Mouse (Mus musculus) left cerebral cortex, postnatal 14 days (tissue): ENCODE results near the gene Tut7. TPM values are rescaled to one million over a fixed set of nuclear protein-coding genes. Genes with fewer than 3 reads are reported as not detected.
"Not testable (repeated sequence)": the region's sequence is repeated elsewhere in the genome, so short reads cannot be mapped to it uniquely, and the experiment has no call there.

ENCODE experiments used
- DNase-seq, 2 experiments: peaks; one replicate each; pipeline ENCODE4 v3.0.0; 2021 to 2022; ENCODE audit warnings: low spot score in 2 of 2, mixed read lengths in 1 of 2
- intact Hi-C: fragments of 180-260 bp; cut with DNase I; formaldehyde crosslinking; loops from one replicate; pipeline ENCODE4 v1.15.1; 2025
- total RNA-seq, 2 experiments: library from RNA; stranded (reverse); gene quantifications; 2 replicates each; pipeline ENCODE4 v1.2.3; 2021

Gene Tut7
- total RNA-seq, 2 experiments from 2014 or later = 60.9 to 66.6 TPM

GRCm38 (mm10) chr13:59771257-59771656 lies 51.7 kb downstream of the Tut7 start:
- intact Hi-C loops = no loop called here
- peak; percentile 75 to 80 for DNase-seq

GRCm38 (mm10) chr13:59770847-59771246 lies 52.1 kb downstream of the Tut7 start:
- intact Hi-C loops = no loop called here
- peak in 1 of 2 experiments; percentile 36 for DNase-seq

- intact Hi-C loops = no loop called here
- peak; percentile 82 to 91 for DNase-seq
Measured at GRCm38 (mm10) chr13:59770164-59770562, 52.8 kb downstream of the Tut7 start.

- intact Hi-C loops = no loop called here
- DNase-seq = peak; percentile 100
Measured at GRCm38 (mm10) chr13:59769296-59770163, 53.4 kb downstream of the Tut7 start, which contains the start of gene Isca1. TSS of gene Isca1 (minus strand) at chr13:59769810.

- no peak for DNase-seq
Measured at GRCm38 (mm10) chr13:59768531-59768930, 54.4 kb downstream of the Tut7 start.

GRCm38 (mm10) chr13:59766786-59767515 lies 56.0 kb downstream of the Tut7 start:
- no peak for DNase-seq
- intact Hi-C loops = no loop called here

More at GRCm38 (mm10) chr13:59768531-59768930, 54.4 kb downstream of the Tut7 start:
- intact Hi-C loops = no loop called here

- no peak for DNase-seq
- intact Hi-C loops = no loop called here
Measured at GRCm38 (mm10) chr13:59762791-59763190, 60.2 kb downstream of the Tut7 start.

- intact Hi-C loops = no loop called here
- DNase-seq = no peak
Measured at GRCm38 (mm10) chr13:59756906-59757305, 66.0 kb downstream of the Tut7 start.

- intact Hi-C loops = no loop called here
- DNase-seq = no peak
Measured at GRCm38 (mm10) chr13:59750310-59750709, 72.6 kb downstream of the Tut7 start.

GRCm38 (mm10) chr13:59746711-59747110 lies 76.2 kb downstream of the Tut7 start, which contains the start of gene 1700014D04Rik:
TSS of gene 1700014D04Rik (minus strand) at chr13:59746752.
- DNase-seq = peak; percentile 55 to 70
- intact Hi-C loops = no loop called here

- no peak for DNase-seq
- intact Hi-C loops = no loop called here
Measured at GRCm38 (mm10) chr13:59746164-59746563, 76.8 kb downstream of the Tut7 start.

GRCm38 (mm10) chr13:59745462-59745861 lies 77.5 kb downstream of the Tut7 start:
- DNase-seq = no peak
- intact Hi-C loops = no loop called here

- intact Hi-C loops = no loop called here
- no peak for DNase-seq
Measured at GRCm38 (mm10) chr13:59741697-59742096, 81.2 kb downstream of the Tut7 start.

GRCm38 (mm10) chr13:59741096-59741495 lies 81.9 kb downstream of the Tut7 start:
- no peak for DNase-seq
- intact Hi-C loops = no loop called here

- no peak for DNase-seq
- intact Hi-C loops = no loop called here
Measured at GRCm38 (mm10) chr13:59739397-59739796, 83.5 kb downstream of the Tut7 start.

- intact Hi-C loops = no loop called here
- DNase-seq = no peak
Measured at GRCm38 (mm10) chr13:59738455-59738854, 84.5 kb downstream of the Tut7 start.

GRCm38 (mm10) chr13:59735190-59735589 lies 87.8 kb downstream of the Tut7 start:
- DNase-seq = no peak
- intact Hi-C loops = no loop called here

GRCm38 (mm10) chr13:59734347-59734746 lies 88.6 kb downstream of the Tut7 start:
- intact Hi-C loops, DNase-seq: not testable (repeated sequence)

- no peak for DNase-seq
- intact Hi-C loops = no loop called here
Measured at GRCm38 (mm10) chr13:59733936-59734335, 89.0 kb downstream of the Tut7 start.

- intact Hi-C loops = no loop called here
- DNase-seq = no peak
Measured at GRCm38 (mm10) chr13:59731652-59732051, 91.3 kb downstream of the Tut7 start, which contains the start of gene Spata31d1d. TSS of gene Spata31d1d (minus strand) at chr13:59731752.
